Mouse (Mus musculus) forebrain, embryonic 14.5 days (tissue): Measurements from ENCODE around the gene Arhgap24. TPM values are rescaled to one million over a fixed set of nuclear protein-coding genes. Genes with fewer than 3 reads are reported as not detected.

Experiments used
- ATAC-seq: fragments of 200-750 bp; cut with Nextera tagmentation; 2 replicates; pipeline ENCODE4 v1.8.0; 2017; ENCODE audit warnings: mild to moderate bottlenecking, moderate library complexity
- DNase-seq: peaks from one replicate; pipeline ENCODE4 v3.0.0-alpha.2; 2015; ENCODE audit warnings: low spot score
- H3K27ac ChIP-seq: fragments of 300-500 bp; sonication (generic); 2 replicates; pipeline ENCODE4 v1.5.1; 2014; ENCODE audit warnings: low read depth, mild to moderate bottlenecking, control low read depth, low read length, moderate library complexity
- H3K27me3 ChIP-seq: fragments of 300-500 bp; sonication (generic); replicated peaks from 2 replicates; pipeline ENCODE4 v1.6.1; 2014; ENCODE audit warnings: low read length, control low read depth, mixed read lengths; ENCODE audit not compliant: control insufficient read depth, insufficient read depth
- H3K36me3 ChIP-seq: fragments of 300-500 bp; sonication (generic); 2 replicates; pipeline ENCODE4 v1.6.1; 2014; ENCODE audit warnings: low read length, control low read depth; ENCODE audit not compliant: control insufficient read depth, insufficient read depth
- H3K4me1 ChIP-seq: fragments of 300-500 bp; sonication (generic); 2 replicates; pipeline ENCODE4 v1.6.1; 2014; ENCODE audit warnings: antibody characterized with exemption, low read length, control low read depth; ENCODE audit not compliant: control insufficient read depth, insufficient read depth
- H3K4me2 ChIP-seq: fragments of 300-500 bp; sonication (generic); 2 replicates; pipeline ENCODE4 v1.6.1; 2014; ENCODE audit warnings: mild to moderate bottlenecking, control low read depth, low read length
- H3K4me3 ChIP-seq: fragments of 300-500 bp; sonication (generic); 2 replicates; pipeline ENCODE4 v1.5.1; 2014; ENCODE audit warnings: low read depth, low read length, control low read depth
- H3K9ac ChIP-seq: fragments of 300-500 bp; sonication (generic); 2 replicates; pipeline ENCODE4 v1.6.1; 2014; ENCODE audit warnings: mild to moderate bottlenecking, low read length, control low read depth, moderate library complexity
- H3K9me3 ChIP-seq: fragments of 300-500 bp; sonication (generic); replicated peaks from 2 replicates; pipeline ENCODE4 v1.6.1; 2016; ENCODE audit warnings: low read length, control low read depth, mixed read lengths; ENCODE audit not compliant: control insufficient read depth
- WGBS: fragments of 180-500 bp; shearing (Covaris S2); extraction: QIAGEN DNeasy Blood & Tissue Kit; methylation state at CpG from one replicate; pipeline ENCODE4 v1.1.7; 2014; 5-methylcytosine and 5-hydroxymethylcytosine counted together
- polyA plus RNA-seq: library from polyadenylated mRNA; unstranded; fragments of >200 nt; fragmentation: Nextera tagmentation; extraction: Ambion mirVana; gene quantifications from 2 replicates; pipeline ENCODE4 v1.2.1, GENCODE M21; 2014

The Arhgap24 gene
- polyA plus RNA-seq, 1 experiment from 2014 or later, result 3.7 TPM

DNA sequence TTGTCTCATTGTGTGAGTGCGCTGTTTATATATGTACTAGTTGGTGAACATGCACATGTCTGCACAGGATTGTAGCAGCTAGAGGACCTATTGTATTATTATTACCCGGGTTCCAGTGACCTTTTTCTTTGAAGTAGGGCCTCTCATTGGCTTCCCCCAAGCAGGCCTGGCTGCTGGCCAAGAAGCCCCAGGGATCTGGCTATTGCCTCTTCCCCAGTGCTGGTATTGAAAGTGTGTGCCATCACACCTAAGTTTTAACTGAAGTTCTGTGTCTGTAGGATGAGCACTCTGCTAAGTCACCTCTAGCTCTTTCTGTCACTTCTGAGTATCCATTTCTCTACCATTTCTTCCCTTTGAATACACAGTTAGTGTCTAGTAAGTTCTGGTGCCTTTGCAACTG, 28.2 kb downstream of the Arhgap24 start:
- Histone ChIP-seq H3K36me3 (no peaks in the 10 kb centered on the region), H3K4me2 (no peak overlapping the region), H3K27me3 (no peaks in the 10 kb centered on the region), H3K27ac (no peak overlapping the region), H3K9ac (no peak overlapping the region), H3K4me1 (no peaks in the 10 kb centered on the region), H3K9me3 (no peaks in the 10 kb centered on the region), H3K4me3 (no peak overlapping the region)
- WGBS, result 56% methylated on average over 2 of the region's 2 CpGs
- peak; percentile 10 for DNase-seq
- no peak for ATAC-seq

DNA sequence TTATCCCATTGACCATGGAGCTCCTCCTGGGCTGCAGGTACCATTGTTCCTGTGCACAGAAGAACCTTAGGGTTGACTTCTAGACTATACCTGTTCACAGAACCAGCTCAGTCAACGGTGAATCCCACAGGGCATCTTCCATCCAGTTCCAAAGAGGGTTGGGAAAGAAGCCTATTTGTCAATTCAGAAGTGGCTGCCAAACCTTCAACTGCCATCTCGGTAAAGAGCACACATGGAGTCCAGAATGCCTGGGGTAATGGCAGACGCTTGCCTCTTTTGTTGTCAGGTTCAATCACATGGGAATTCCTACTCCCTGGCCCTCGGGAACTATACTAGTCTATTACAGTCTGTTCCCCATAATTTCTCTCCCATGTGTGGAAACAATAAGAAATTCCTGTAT, 30.5 kb downstream of the Arhgap24 start:
- no peaks in the 10 kb centered on the region for H3K4me1 ChIP-seq
- WGBS, result 75% methylated on average over 4 of the region's 4 CpGs
- ATAC-seq (no peak), DNase-seq (no peak)
- no peak overlapping the region for H3K4me2 ChIP-seq
- H3K4me3 ChIP-seq, result no peak overlapping the region
- H3K36me3 ChIP-seq, result no peaks in the 10 kb centered on the region
- H3K27me3 ChIP-seq, result no peaks in the 10 kb centered on the region
- no peaks in the 10 kb centered on the region for H3K9me3 ChIP-seq
- H3K27ac ChIP-seq, result no peak overlapping the region
- no peak overlapping the region for H3K9ac ChIP-seq

DNA sequence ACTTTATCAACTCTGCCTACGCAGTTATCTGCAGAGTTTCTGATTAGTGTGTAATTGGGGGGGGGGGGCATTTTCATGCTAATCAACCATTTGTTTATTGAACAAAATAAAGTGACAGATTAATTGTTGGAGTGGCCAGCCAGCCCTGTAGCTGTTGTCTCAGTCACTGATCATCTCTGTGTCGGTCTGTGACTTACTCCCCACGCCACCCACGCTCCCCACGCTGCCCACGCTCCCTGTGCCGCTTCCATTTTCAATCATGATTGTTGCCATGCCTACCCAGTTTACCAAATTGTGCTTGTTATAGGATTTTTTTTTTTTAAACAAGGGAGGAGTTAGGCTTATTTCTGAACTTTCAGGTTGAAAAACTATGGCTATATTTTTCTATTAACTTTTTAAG, 34.3 kb downstream of the Arhgap24 start:
- Histone ChIP-seq H3K4me2 (no peak overlapping the region), H3K36me3 (no peaks in the 10 kb centered on the region), H3K9ac (no peak overlapping the region), H3K9me3 (no peaks in the 10 kb centered on the region), H3K27ac (no peak overlapping the region), H3K4me3 (no peak overlapping the region), H3K4me1 (no peaks in the 10 kb centered on the region), H3K27me3 (no peaks in the 10 kb centered on the region)
- 45% methylated on average over 7 of the region's 7 CpGs for WGBS
- DNase-seq (no peak), ATAC-seq (no peak)

DNA sequence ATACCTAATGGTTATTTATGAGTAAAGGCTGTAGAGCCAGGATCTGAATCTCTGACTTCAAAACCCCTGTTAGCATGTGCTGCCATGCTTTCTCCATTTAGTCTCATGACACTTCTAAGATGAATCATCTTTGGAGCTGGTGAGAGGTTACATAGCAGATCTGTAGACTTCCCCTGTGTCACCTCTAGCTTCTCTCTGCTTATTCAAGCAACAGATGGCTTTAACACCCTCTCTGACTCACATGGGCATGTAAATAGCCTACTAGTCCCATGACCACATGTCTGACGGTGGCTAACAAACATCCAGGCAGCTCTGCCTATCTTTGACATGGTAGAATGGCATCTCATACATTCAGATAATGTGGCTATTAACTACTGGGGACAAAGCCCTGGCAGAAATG, 39.3 kb downstream of the Arhgap24 start:
- Histone ChIP-seq H3K9ac (no peak overlapping the region), H3K27me3 (no peaks in the 10 kb centered on the region), H3K4me3 (no peak overlapping the region), H3K27ac (no peak overlapping the region), H3K4me1 (no peaks in the 10 kb centered on the region), H3K36me3 (no peaks in the 10 kb centered on the region), H3K9me3 (no peaks in the 10 kb centered on the region), H3K4me2 (no peak overlapping the region)
- WGBS, result 83% methylated on average over 1 of the region's 1 CpGs
- DNase-seq, result no peak
- no peak for ATAC-seq

DNA sequence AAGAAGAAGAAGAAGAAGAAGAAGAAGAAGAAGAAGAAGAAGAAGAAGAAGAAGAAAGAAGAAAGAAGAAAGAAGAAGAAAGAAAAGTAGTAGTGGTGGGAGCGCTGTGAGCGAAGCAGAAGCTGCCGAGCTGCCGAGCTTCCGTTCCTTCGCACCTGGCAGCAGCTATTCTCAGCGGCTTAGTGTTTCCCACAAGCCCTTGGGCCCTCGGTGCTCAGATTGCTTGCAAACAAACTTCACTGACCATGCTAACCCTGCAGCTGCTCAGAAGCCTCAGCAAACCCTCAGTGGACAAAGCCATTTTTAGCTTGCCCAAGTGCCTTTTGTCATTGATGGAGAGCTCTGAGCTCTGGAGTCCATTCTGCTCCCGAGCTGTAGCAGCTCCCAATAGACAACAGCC, 54.1 kb downstream of the Arhgap24 start:
- Histone ChIP-seq H3K4me2 (no peak overlapping the region), H3K4me1 (no peaks in the 10 kb centered on the region), H3K36me3 (no peaks in the 10 kb centered on the region), H3K9me3 (no peaks in the 10 kb centered on the region), H3K27ac (no peak overlapping the region), H3K27me3 (no peaks in the 10 kb centered on the region), H3K4me3 (no peak overlapping the region), H3K9ac (no peak overlapping the region)
- 84% methylated on average over 9 of the region's 9 CpGs for WGBS
- ATAC-seq, result no peak
- DNase-seq, result no peak

DNA sequence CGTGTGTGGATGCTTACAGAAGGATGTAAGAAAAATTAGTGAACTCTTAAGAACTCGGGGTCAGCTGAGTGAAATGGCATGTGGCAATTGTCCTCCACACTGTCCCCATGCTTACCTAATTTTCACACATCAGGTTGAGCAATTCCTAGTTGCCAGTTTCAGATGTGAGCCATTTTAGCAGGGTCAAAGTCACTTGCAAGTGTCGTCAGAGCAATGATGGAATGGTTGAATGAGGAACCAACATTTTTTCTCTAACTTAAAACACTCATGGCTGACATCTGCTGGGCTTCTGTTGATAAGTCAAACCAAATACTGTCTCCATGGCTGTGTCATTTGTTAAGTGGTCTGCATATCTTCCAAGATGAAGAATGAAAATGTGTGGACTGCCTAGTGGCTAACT, 56.6 kb downstream of the Arhgap24 start:
- Histone ChIP-seq H3K27me3 (no peaks in the 10 kb centered on the region), H3K36me3 (no peaks in the 10 kb centered on the region), H3K4me3 (no peak overlapping the region), H3K9ac (no peak overlapping the region), H3K27ac (no peak overlapping the region), H3K4me1 (no peaks in the 10 kb centered on the region), H3K4me2 (no peak overlapping the region), H3K9me3 (no peaks in the 10 kb centered on the region)
- 76% methylated on average over 3 of the region's 3 CpGs for WGBS
- ATAC-seq, result no peak
- DNase-seq, result no peak

DNA sequence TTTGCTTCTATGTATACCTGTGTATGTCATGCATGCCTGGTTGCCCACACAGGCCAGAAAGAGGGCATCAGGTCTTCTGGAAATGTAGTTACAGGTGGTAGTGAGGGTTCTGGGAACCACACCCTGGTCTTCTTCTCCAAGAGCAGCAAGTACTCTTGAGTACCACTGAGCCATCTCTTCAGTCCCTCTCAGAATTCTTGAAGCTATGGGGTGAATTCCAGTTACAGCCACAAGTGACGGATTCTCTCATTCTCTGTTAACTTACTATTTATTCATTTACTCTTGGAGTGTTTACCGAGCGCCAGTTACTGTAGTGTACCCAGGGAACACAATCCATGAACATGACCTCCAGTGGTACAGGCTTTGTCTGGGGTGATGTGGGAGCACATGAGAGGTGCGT, 65.1 kb downstream of the Arhgap24 start:
- Histone ChIP-seq H3K36me3 (no peaks in the 10 kb centered on the region), H3K27ac (no peak overlapping the region), H3K4me2 (no peak overlapping the region), H3K9me3 (no peaks in the 10 kb centered on the region), H3K27me3 (no peaks in the 10 kb centered on the region), H3K4me1 (no peaks in the 10 kb centered on the region), H3K9ac (no peak overlapping the region), H3K4me3 (no peak overlapping the region)
- no peak for ATAC-seq
- DNase-seq, result no peak
- WGBS, result 92% methylated on average over 4 of the region's 4 CpGs

DNA sequence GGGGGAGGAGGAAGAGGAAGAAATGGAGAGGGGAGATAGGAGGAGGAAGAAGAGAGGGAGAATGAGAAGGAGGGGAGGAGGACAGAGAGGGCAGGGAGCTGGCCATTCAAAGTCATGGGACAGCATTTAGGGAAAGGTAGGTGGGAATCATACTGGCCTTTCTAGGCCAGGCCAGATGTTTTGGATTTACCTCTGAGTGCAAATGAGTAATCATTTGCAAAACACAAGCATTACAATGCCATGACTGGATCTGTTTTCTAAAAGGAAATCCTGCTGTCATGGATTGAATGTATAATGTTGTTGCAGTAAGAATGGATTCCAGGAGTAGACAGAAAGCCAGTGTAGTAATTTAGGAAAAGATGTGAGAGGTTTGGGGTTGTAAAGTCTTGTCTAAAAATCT, 66.6 kb downstream of the Arhgap24 start:
- Histone ChIP-seq H3K9ac (no peak overlapping the region), H3K4me2 (no peak overlapping the region), H3K9me3 (no peaks in the 10 kb centered on the region)

DNA sequence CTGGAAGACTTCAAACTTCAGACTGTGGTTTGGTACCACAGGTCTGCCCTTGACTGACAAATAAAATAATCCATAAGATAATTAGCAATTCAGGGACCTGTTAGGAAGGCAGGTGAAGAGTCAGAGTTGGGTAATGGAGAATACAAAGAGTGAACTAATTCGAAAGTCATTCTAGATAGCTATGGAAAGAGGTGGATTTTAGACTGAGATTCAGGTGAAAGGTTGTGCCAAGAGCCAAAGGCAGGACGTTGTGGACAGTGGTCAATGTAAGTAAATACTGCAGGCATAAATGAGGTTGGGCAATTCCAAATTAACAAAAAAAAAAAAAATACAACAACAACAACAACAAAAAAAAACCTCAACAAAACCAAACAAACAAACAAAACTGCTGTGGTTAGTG, 67.2 kb downstream of the Arhgap24 start:
- Histone ChIP-seq H3K4me1 (no peaks in the 10 kb centered on the region), H3K9me3 (no peaks in the 10 kb centered on the region), H3K9ac (no peak overlapping the region), H3K27me3 (no peaks in the 10 kb centered on the region), H3K27ac (no peak overlapping the region), H3K4me2 (no peak overlapping the region), H3K36me3 (no peaks in the 10 kb centered on the region), H3K4me3 (no peak overlapping the region)
- ATAC-seq, result no peak
- no peak for DNase-seq
- WGBS, result 79% methylated on average over 2 of the region's 2 CpGs

More for the DNA sequence above, 66.6 kb downstream of the Arhgap24 start:
- DNase-seq (no peak), ATAC-seq (no peak)
- Histone ChIP-seq H3K27ac (no peak overlapping the region), H3K4me1 (no peaks in the 10 kb centered on the region), H3K4me3 (no peak overlapping the region), H3K27me3 (no peaks in the 10 kb centered on the region), H3K36me3 (no peaks in the 10 kb centered on the region)

DNA sequence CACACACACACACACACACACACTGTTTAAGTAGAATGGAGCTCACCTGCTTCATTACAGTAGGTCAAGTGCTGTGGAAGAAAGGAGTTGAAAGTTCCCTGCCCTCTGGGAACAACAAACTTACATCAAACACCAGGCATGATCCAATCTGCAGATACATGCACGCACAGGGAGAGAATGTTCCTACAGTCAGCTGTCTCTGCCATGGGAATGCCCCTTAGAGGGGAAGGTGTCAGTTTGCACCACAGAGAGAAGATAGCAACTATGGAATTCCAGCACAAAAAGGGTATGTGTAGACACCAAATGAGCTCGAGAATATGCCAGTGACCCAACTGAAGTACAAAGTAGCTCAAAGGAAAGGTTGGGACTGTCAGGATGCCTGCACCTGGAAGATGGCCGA, 69.0 kb downstream of the Arhgap24 start:
- Histone ChIP-seq H3K27me3 (no peaks in the 10 kb centered on the region), H3K27ac (no peak overlapping the region), H3K4me3 (no peak overlapping the region), H3K9ac (no peak overlapping the region), H3K4me2 (no peak overlapping the region), H3K9me3 (no peaks in the 10 kb centered on the region), H3K36me3 (no peaks in the 10 kb centered on the region), H3K4me1 (no peaks in the 10 kb centered on the region)
- no peak for DNase-seq
- ATAC-seq, result no peak
- 69% methylated on average over 3 of the region's 3 CpGs for WGBS
